Comparison of ENCODE assay signal across 32 mouse cellular contexts in genomic region chr7:63558918-63559317, GRCm38 (mm10).
"Had no signal": no experiment of that assay in that cellular context is flagged by ENCODE, and none has a peak within 500 bp of the region (broad histone marks: within the 10 kb centered on the region; RNA-seq: fewer than 3 reads in every experiment).

No protein-coding gene starts in this region.

- H3K27ac ChIP-seq: limb, embryonic 10.5 days; limb, embryonic 12.5 days; limb, embryonic 13.5 days; limb, embryonic 15.5 days; liver, embryonic 12.5 days; liver, embryonic 13.5 days; liver, embryonic 14.5 days; liver, embryonic 15.5 days; lung, embryonic 15.5 days; macrophage; midbrain, embryonic 10.5 days; midbrain, embryonic 12.5 days; midbrain, embryonic 13.5 days; midbrain, embryonic 15.5 days; neural tube, embryonic 12.5 days had no signal

- DNase-seq: left cerebral cortex, postnatal 4 days; liver; liver, embryonic 13.5 days; liver, postnatal 0 days; lung, adult 18-20 months; lung, adult 2 months; lung, embryonic 14.5 days; lung, postnatal 10 days; lung, postnatal 14 days; lung, postnatal 36 days; lung, postnatal 4 days; midbrain, embryonic 14.5 days had no signal

- ATAC-seq: liver, embryonic 12.5 days; liver, postnatal 0 days; lung, postnatal 0 days; midbrain, embryonic 13.5 days; midbrain, embryonic 15.5 days; midbrain, embryonic 16.5 days had no signal

- H3K4me2 ChIP-seq: limb, embryonic 12.5 days; limb, embryonic 13.5 days; limb, embryonic 15.5 days; liver, embryonic 11.5 days; liver, embryonic 12.5 days; liver, embryonic 13.5 days; liver, embryonic 15.5 days; lung, embryonic 14.5 days; lung, embryonic 15.5 days; midbrain, embryonic 11.5 days; midbrain, embryonic 12.5 days; midbrain, embryonic 13.5 days; midbrain, embryonic 15.5 days; neural tube, embryonic 12.5 days had no signal

- H3K9me3 ChIP-seq: limb, embryonic 10.5 days; limb, embryonic 12.5 days; limb, embryonic 13.5 days; limb, embryonic 15.5 days; liver, embryonic 12.5 days; liver, embryonic 13.5 days; liver, embryonic 15.5 days; lung, embryonic 15.5 days; megakaryocyte, embryonic 14.5 days; midbrain, embryonic 10.5 days; midbrain, embryonic 12.5 days; midbrain, embryonic 13.5 days; midbrain, embryonic 15.5 days; neural tube, embryonic 12.5 days had no signal

- H3K4me3 ChIP-seq: limb, embryonic 10.5 days; limb, embryonic 12.5 days; limb, embryonic 13.5 days; limb, embryonic 15.5 days; liver, embryonic 12.5 days; liver, embryonic 13.5 days; liver, embryonic 15.5 days; lung, embryonic 15.5 days; megakaryocyte, embryonic 14.5 days; midbrain, embryonic 10.5 days; midbrain, embryonic 12.5 days; midbrain, embryonic 13.5 days; midbrain, embryonic 15.5 days; myocyte; neural tube, embryonic 12.5 days had no signal

- H3K9ac ChIP-seq: limb, embryonic 12.5 days; limb, embryonic 13.5 days; limb, embryonic 15.5 days; liver, embryonic 12.5 days; liver, embryonic 13.5 days; liver, embryonic 14.5 days; liver, embryonic 15.5 days; liver, postnatal 0 days; lung, embryonic 14.5 days; lung, embryonic 15.5 days; midbrain, embryonic 12.5 days; midbrain, embryonic 13.5 days; midbrain, embryonic 15.5 days; neural tube, embryonic 12.5 days had no signal

- H3K4me1 ChIP-seq: limb, embryonic 10.5 days; limb, embryonic 12.5 days; limb, embryonic 13.5 days; limb, embryonic 15.5 days; liver, embryonic 12.5 days; liver, embryonic 13.5 days; liver, embryonic 15.5 days; lung, embryonic 15.5 days; megakaryocyte, embryonic 14.5 days; midbrain, embryonic 10.5 days; midbrain, embryonic 12.5 days; midbrain, embryonic 13.5 days; midbrain, embryonic 15.5 days; neural tube, embryonic 12.5 days had no signal

- H3K27me3 ChIP-seq: limb, embryonic 12.5 days; limb, embryonic 13.5 days; limb, embryonic 15.5 days; liver, embryonic 12.5 days; liver, embryonic 13.5 days; liver, embryonic 15.5 days; lung, embryonic 15.5 days; megakaryocyte, embryonic 14.5 days; midbrain, embryonic 12.5 days; midbrain, embryonic 13.5 days; midbrain, embryonic 15.5 days; neural tube, embryonic 12.5 days had no signal

- H3K36me3 ChIP-seq: limb, embryonic 10.5 days; limb, embryonic 12.5 days; limb, embryonic 13.5 days; limb, embryonic 15.5 days; liver, embryonic 12.5 days; liver, embryonic 13.5 days; liver, embryonic 15.5 days; lung, embryonic 15.5 days; midbrain, embryonic 10.5 days; midbrain, embryonic 12.5 days; midbrain, embryonic 13.5 days; midbrain, embryonic 15.5 days; neural tube, embryonic 12.5 days had no signal
